Mouse (Mus musculus) stomach, postnatal 0 days (tissue): ENCODE data around the gene Adamts17. TPM values are rescaled to one million over a fixed set of nuclear protein-coding genes. Genes with fewer than 3 reads are reported as not detected.

Experiments used
- ATAC-seq: fragments of 200-750 bp; cut with Nextera tagmentation; 2 replicates; pipeline ENCODE4 v1.8.0; 2017; ENCODE audit not compliant: low FRiP score, low TSS enrichment
- DNase-seq: peaks from one replicate; pipeline ENCODE4 v3.0.0-alpha.2; 2016; ENCODE audit warnings: low spot score
- H3K27ac ChIP-seq: fragments of 300-500 bp; sonication (generic); replicated peaks from 2 replicates; pipeline ENCODE4 v1.5.1; 2014; ENCODE audit warnings: mild to moderate bottlenecking, control low read depth
- H3K27me3 ChIP-seq: fragments of 300-500 bp; sonication (generic); 2 replicates; pipeline ENCODE4 v1.6.1; 2014; ENCODE audit warnings: low read length; ENCODE audit not compliant: control insufficient read depth, insufficient read depth
- H3K36me3 ChIP-seq: fragments of 300-500 bp; sonication (generic); 2 replicates; pipeline ENCODE4 v1.6.1; 2014; ENCODE audit warnings: low read length, mixed read lengths; ENCODE audit not compliant: control insufficient read depth, insufficient read depth
- H3K4me1 ChIP-seq: fragments of 300-500 bp; sonication (generic); replicated peaks from 2 replicates; pipeline ENCODE4 v1.6.1; 2014; ENCODE audit warnings: antibody characterized with exemption; ENCODE audit not compliant: control insufficient read depth, insufficient read depth
- H3K4me2 ChIP-seq: fragments of 300-500 bp; sonication (generic); replicated peaks from 2 replicates; pipeline ENCODE4 v1.6.1; 2014; ENCODE audit warnings: low read depth, mild to moderate bottlenecking, control low read depth, moderate library complexity
- H3K4me3 ChIP-seq: fragments of 300-500 bp; sonication (generic); 2 replicates; pipeline ENCODE4 v1.5.1; 2014; ENCODE audit warnings: low read depth, low read length, control low read depth
- H3K9ac ChIP-seq: fragments of 300-500 bp; sonication (generic); 2 replicates; pipeline ENCODE4 v1.6.1; 2014; ENCODE audit warnings: mild to moderate bottlenecking, low read length, control low read depth, mixed read lengths
- H3K9me3 ChIP-seq: fragments of 300-500 bp; sonication (generic); 2 replicates; pipeline ENCODE4 v1.6.1; 2016; ENCODE audit warnings: low read length; ENCODE audit not compliant: control insufficient read depth
- CTCF ChIP-seq: IDR thresholded peaks from 2 replicates; pipeline ENCODE4 v1.5.1; 2016; ENCODE audit warnings: antibody characterized with exemption, low read depth, mild to moderate bottlenecking, moderate library complexity
- EP300 ChIP-seq: optimal IDR thresholded peaks from 2 replicates; pipeline ENCODE3; 2016; ENCODE audit warnings: antibody characterized with exemption
- WGBS: fragments of 180-500 bp; shearing (Covaris S2); extraction: QIAGEN DNeasy Blood & Tissue Kit; methylation state at CpG from one replicate; pipeline ENCODE4 v1.1.7; 2014; 5-methylcytosine and 5-hydroxymethylcytosine counted together
- polyA plus RNA-seq: library from polyadenylated mRNA; unstranded; fragments of >200 nt; fragmentation: Nextera tagmentation; extraction: Ambion mirVana; gene quantifications from 2 replicates; pipeline ENCODE4 v1.2.1, GENCODE M21; 2015

Gene Adamts17
- polyA plus RNA-seq, 1 experiment from 2014 or later, result 2.4 TPM

DNA sequence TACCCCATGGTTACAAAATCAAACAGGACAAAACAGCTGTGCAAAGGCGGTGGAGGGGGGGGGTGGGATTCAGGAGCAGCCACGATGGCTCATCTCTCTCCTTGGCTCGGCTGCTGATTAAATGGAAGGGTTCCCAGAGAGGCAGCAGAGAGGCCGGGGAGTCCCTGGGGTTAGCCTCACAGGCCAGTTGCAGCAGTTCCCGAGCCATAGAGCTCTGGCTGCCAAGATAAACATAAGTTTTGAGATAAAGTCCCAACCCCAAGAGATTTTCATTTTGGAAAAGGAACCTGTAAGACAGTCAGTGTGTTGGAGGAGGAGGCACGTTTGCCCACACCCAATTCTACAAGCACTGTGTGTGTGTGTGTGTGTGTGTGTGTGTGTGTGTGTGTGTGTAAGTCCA, 89.7 kb downstream of the Adamts17 start:
- DNase-seq, result peak; percentile 56
- 0 out of 2 replicates have a peak overlapping the region, but pooled peaks have one; percentile 5 for H3K4me2 ChIP-seq
- no peaks in the 10 kb centered on the region for H3K36me3 ChIP-seq
- H3K4me3 ChIP-seq, result no peak overlapping the region
- H3K9ac ChIP-seq, result no peak overlapping the region
- no peaks in the 10 kb centered on the region for H3K9me3 ChIP-seq
- H3K27me3 ChIP-seq, result no peaks in the 10 kb centered on the region
- WGBS, result 9% methylated on average over 6 of the region's 6 CpGs
- no peak overlapping the region for H3K27ac ChIP-seq
- H3K4me1 ChIP-seq, result 0 out of 2 replicates have a peak, but pooled peaks cover 4% of the 10 kb centered on the region
- TF ChIP-seq EP300 (no peak), CTCF (no peak)
- ATAC-seq, result peak; percentile 81

DNA sequence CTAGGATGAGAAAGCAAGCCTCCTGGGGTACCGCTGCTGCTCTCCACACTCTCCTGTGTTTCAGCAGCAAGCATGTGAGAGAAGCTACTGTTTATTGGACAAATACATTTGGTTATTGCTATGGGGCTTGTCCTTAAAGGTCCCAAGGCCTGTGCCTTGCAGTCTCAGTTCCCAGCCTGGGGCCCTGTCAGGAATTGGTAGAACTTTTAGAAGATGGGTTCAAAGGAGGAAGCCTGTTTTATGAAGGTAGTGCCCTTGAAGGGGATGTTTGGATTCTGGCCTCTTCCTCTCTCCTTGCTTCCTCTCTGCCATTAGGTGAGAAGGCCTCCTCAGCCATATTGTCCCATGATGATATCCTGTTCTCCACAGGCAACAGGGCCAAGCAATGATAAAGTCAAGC, 91.8 kb downstream of the Adamts17 start:
- 96% methylated on average over 1 of the region's 1 CpGs for WGBS
- no peak overlapping the region for H3K4me2 ChIP-seq
- TF ChIP-seq CTCF (no peak), EP300 (no peak)
- H3K36me3 ChIP-seq, result no peaks in the 10 kb centered on the region
- H3K27me3 ChIP-seq, result no peaks in the 10 kb centered on the region
- 0 out of 2 replicates have a peak, but pooled peaks cover 4% of the 10 kb centered on the region for H3K4me1 ChIP-seq
- no peak overlapping the region for H3K9ac ChIP-seq
- no peak overlapping the region for H3K4me3 ChIP-seq
- DNase-seq, result no peak
- no peaks in the 10 kb centered on the region for H3K9me3 ChIP-seq
- H3K27ac ChIP-seq, result no peak overlapping the region
- ATAC-seq, result no peak

- 0 out of 2 replicates have a peak, but pooled peaks cover 4% of the 10 kb centered on the region for H3K4me1 ChIP-seq
These were observed 93.7 kb downstream of the Adamts17 start for GRCm38 (mm10) chr7:66933251-66933650.

DNA sequence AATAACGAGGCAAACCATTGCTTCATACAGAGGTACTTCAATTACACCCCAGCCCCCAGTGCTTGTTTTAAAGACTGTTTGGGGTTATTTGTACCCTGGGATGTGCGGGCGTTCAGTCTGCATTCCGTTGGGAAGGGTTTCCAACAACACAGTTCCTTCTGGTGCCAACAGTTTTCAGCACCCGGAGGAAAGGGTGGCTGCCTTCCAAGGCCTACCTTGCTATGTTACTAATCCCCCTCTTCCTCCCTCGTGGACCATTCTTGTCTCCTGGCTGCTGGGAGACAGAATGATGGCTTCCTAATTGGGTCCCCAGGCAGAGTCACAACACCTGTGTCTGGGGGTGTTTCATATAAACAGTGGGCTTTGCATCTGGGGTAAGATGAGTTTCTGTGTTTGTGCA, 94.5 kb downstream of the Adamts17 start:
- Histone ChIP-seq H3K9me3 (no peaks in the 10 kb centered on the region), H3K4me3 (no peak overlapping the region), H3K36me3 (no peaks in the 10 kb centered on the region), H3K27me3 (no peaks in the 10 kb centered on the region), H3K27ac (no peak overlapping the region), H3K4me1 (0 out of 2 replicates have a peak, but pooled peaks cover 2% of the 10 kb centered on the region), H3K4me2 (no peak overlapping the region), H3K9ac (no peak overlapping the region)
- TF ChIP-seq CTCF (no peak), EP300 (no peak)
- WGBS, result 59% methylated on average over 6 of the region's 6 CpGs
- ATAC-seq (no peak), DNase-seq (no peak)

More at GRCm38 (mm10) chr7:66933251-66933650, 93.7 kb downstream of the Adamts17 start:
- TF ChIP-seq EP300, result no peak
- no peak for TF ChIP-seq CTCF
- Histone ChIP-seq H3K4me2 (no peak overlapping the region), H3K27ac (no peak overlapping the region), H3K9ac (no peak overlapping the region), H3K4me3 (no peak overlapping the region), H3K27me3 (no peaks in the 10 kb centered on the region), H3K9me3 (no peaks in the 10 kb centered on the region), H3K36me3 (no peaks in the 10 kb centered on the region)
- no peak for ATAC-seq
- WGBS, result 47% methylated on average over 4 of the region's 4 CpGs
- DNase-seq, result no peak

- Histone ChIP-seq H3K27ac (no peak overlapping the region), H3K4me3 (no peak overlapping the region), H3K9ac (no peak overlapping the region), H3K9me3 (no peaks in the 10 kb centered on the region), H3K36me3 (no peaks in the 10 kb centered on the region), H3K4me1 (0 out of 2 replicates have a peak, but pooled peaks cover 2% of the 10 kb centered on the region), H3K4me2 (no peak overlapping the region), H3K27me3 (no peaks in the 10 kb centered on the region)
- 86% methylated on average over 6 of the region's 6 CpGs for WGBS
- no peak for DNase-seq
- TF ChIP-seq CTCF (no peak), EP300 (no peak)
- no peak for ATAC-seq
These were observed 95.5 kb downstream of the Adamts17 start for GRCm38 (mm10) chr7:66935041-66935440.

DNA sequence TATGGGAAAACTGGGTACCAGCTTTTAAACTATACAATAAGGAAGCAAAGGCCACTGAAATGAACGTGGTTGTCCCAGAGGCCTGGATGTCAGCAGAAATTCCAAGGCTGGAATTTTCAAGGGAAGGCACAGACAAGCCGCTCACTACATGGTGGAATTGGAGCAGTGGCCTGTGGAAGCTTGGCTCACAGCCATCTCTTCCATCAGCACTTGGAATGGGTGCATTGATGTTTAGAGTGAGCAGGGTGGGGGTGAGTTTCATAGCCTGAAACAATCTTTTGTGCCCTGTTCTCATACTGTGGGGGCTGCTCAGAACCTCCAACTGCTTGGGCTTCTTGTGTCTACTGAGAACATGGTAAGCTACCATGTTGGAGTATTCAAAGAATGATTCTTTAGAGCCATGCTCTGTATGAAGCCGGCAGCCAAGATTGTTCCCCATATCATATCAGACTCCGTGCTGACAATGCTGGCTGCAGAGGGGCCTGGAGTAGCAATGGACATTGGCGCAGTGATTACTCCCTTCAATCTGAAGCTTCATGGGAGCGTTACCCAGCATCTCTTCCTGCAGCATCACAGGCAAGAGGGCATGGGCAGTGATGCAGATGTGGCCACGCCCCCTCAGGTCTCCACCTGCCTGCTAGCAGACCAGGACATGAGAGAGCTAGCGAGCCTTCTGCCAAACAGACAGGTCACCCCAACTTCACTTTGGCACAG, 96.7 kb downstream of the Adamts17 start:
- WGBS, result 68% methylated on average over 8 of the region's 8 CpGs
- no peaks in the 10 kb centered on the region for H3K9me3 ChIP-seq
- H3K4me2 ChIP-seq, result no peak overlapping the region
- no peak for TF ChIP-seq EP300
- TF ChIP-seq CTCF, result no peak
- DNase-seq (no peak), ATAC-seq (no peak)
- no peaks in the 10 kb centered on the region for H3K36me3 ChIP-seq
- H3K4me1 ChIP-seq, result 0 out of 2 replicates have a peak, but pooled peaks cover 2% of the 10 kb centered on the region
- H3K27me3 ChIP-seq, result no peaks in the 10 kb centered on the region
- H3K9ac ChIP-seq, result no peak overlapping the region
- no peak overlapping the region for H3K4me3 ChIP-seq
- H3K27ac ChIP-seq, result peak overlapping the region; percentile 24; the same call in 1 of the 2 replicates
